Mouse (Mus musculus) erythroblast, embryonic 14.5 days (primary cell): ENCODE measurements around the gene Nfkbib.

Source experiments
- GATA1 ChIP-seq: IDR thresholded peaks from 2 replicates; pipeline ENCODE4 v1.6.1; 2012; ENCODE audit warnings: low read length, inconsistent platforms, mixed read lengths
- TAL1 ChIP-seq: IDR thresholded peaks from 3 replicates; pipeline ENCODE4 v1.6.1; 2012; ENCODE audit warnings: low read length, inconsistent platforms, mixed read lengths

DNA sequence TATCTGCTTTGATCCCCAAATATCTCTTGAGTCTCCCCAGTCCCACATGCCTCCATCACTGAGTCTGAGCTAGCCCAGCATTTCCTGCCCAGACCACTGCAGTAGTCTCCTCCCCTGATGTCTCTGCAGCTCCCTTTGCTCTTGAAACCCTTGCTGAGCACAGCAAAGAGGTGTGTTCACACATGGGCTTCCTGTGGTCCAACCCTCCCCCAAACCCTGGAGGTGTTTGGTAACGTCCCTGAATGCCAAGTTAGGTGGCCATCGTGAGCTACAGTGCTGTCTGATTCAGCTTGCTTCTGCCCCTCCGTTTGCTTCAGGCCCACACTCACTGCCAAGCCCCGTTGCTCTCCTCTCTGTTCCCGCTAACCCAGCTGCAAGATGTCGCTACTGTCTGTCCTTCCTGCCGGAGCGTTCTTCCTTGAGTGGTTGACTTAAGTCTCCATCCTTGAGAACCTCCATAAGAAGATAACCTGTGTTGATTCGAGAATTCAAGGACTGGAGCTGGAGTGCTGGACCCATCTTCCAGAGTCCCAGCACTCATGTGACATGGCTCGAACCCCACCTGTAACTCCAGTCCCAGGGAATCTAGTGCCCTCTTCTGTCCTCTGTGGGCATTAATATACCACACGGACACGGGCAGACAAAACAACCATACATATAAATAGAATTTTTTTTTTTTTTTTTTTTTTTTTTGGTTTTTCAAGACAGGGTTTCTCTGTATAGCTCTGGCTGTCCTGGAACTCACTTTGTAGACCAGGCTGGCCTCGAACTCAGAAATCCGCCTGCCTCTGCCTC, 25.3 kb upstream of the Nfkbib start:
- TF ChIP-seq TAL1 (no peak), GATA1 (no peak)
